Mouse (Mus musculus): Measurements from ENCODE around the gene Elmsan1. TPM values are rescaled to one million over a fixed set of nuclear protein-coding genes. Genes with fewer than 3 reads are reported as not detected.

Gene Elmsan1
- polyA plus RNA-seq, 1 experiment from 2014 or later: 2.8 TPM

DNA sequence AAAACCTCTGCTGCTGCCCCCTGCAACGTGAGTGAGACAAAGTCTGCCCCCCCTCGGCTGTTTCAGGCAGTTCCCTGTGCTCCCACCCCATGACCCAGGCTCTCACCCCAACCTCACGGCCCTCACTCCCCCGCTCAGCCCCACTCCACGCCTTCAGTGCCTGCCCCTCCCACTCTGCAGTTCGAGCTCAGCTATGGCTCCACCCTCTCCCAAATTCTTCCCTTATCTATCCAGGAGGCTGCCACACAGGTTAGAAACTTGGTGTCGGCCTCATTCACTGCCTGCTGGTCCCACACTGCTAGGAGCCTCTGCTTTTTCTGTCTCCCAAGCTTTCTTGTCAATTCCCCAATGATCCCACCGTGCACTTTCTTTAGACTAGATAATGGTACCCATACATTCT lies 57.6 kb downstream of the Elmsan1 start:
- WGBS (ENCODE audit: insufficient replicate concordance): 67% methylated on average over 8 of the region's 8 CpGs
- DNase-seq: peak; percentile 28
- Histone ChIP-seq H3K27ac (ENCODE audit: low read depth) (no peak overlapping the region), H3K9me3 (ENCODE audit: low read length) (no peaks in the 10 kb centered on the region), H3K4me1 (ENCODE audit: insufficient read depth) (peaks cover 15% of the 10 kb centered on the region), H3K36me3 (replicated peaks; ENCODE audit: insufficient read depth, low read length) (peaks cover 69% of the 10 kb centered on the region), H3K27me3 (ENCODE audit: insufficient read depth, low read length) (no peaks in the 10 kb centered on the region), H3K9ac (replicated peaks) (0 out of 2 replicates have a peak overlapping the region, but pooled peaks have one; percentile 1), H3K4me2 (ENCODE audit: low read depth, low read length) (peak overlapping the region; percentile 1; the same call in 1 of the 2 replicates), H3K4me3 (ENCODE audit: low read depth, low read length) (no peak overlapping the region)
- TF ChIP-seq EP300 (IDR thresholded peaks at IDR 0.05; ENCODE audit: low read depth): no peak
- TF ChIP-seq CTCF (IDR thresholded peaks at IDR 0.05; ENCODE audit: low read depth): no peak
- ATAC-seq: peak; percentile 50

DNA sequence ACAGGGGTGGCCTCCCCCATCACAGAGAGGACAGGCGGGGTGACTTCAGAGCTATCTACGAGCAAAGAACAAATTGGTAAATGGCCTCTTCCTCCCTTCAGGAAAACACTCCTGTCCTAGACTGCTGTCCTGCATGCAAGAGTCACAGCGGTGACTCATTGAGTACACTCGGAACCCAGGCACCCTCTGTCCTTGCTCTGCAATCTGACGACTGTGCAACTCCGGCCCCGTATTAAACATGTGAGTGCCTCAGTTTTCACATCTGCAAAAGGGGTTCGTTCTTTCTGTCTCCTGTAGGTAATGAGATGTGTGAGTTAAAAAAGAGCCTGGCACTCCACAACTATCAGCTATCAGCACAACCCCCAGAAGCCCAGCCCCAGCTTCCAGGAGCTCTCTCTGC lies 58.2 kb downstream of the Elmsan1 start:
- Histone ChIP-seq H3K27me3 (ENCODE audit: insufficient read depth, low read length) (no peaks in the 10 kb centered on the region), H3K36me3 (replicated peaks; ENCODE audit: insufficient read depth, low read length) (peaks cover 73% of the 10 kb centered on the region), H3K9me3 (ENCODE audit: low read length) (no peaks in the 10 kb centered on the region), H3K9ac (replicated peaks) (no peak overlapping the region), H3K4me2 (ENCODE audit: low read depth, low read length) (no peak overlapping the region), H3K4me3 (ENCODE audit: low read depth, low read length) (no peak overlapping the region), H3K27ac (ENCODE audit: low read depth) (no peak overlapping the region), H3K4me1 (ENCODE audit: insufficient read depth) (peaks cover 14% of the 10 kb centered on the region)
- TF ChIP-seq CTCF (IDR thresholded peaks at IDR 0.05; ENCODE audit: low read depth) (no peak), EP300 (IDR thresholded peaks at IDR 0.05; ENCODE audit: low read depth) (no peak)
- no peak for DNase-seq
- no peak for ATAC-seq
- WGBS (ENCODE audit: insufficient replicate concordance): 88% methylated on average over 8 of the region's 8 CpGs

DNA sequence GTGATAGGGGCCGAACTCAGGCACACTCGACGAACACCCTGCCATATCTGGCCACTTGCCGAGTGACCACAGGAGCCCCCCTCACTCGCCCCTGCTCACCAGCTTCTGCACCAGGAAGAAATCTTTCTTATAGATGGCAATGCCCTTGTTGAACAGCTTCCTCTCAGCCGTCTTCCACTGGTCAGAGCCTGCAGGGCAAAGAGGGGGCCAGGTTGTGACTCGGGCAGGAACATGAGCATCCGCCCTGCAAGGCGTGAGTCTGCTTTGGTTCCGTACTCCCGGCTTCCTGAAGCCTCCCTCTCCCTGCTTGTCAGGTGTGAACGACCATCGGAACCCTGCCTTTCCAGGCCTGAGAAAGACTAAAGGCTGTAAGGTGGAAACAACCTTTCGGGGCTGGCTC lies 60.5 kb downstream of the Elmsan1 start:
- no peak for ATAC-seq

DNA sequence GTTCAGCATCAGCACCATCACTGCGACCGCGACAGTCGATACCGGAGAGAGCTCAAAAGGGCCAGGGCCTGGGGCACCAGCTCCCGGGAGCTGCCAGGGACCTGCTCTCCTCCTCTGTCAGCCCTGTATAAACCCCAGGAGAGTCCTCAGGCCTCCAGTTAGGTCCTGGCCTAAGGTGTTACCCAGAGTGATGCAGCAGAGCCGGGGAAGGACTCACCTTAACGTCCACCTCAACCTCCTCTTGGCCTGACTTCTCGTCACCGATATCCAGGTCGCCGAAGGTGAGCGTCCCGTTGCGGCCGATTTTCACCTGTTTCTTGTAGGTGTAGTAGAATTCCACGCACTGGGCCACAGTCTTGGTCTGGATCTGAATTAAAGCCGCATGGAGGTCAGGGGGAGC lies 62.5 kb downstream of the Elmsan1 start:
- Histone ChIP-seq H3K4me1 (ENCODE audit: insufficient read depth) (peaks cover 21% of the 10 kb centered on the region), H3K36me3 (replicated peaks; ENCODE audit: insufficient read depth, low read length) (peaks cover 87% of the 10 kb centered on the region), H3K9me3 (ENCODE audit: low read length) (no peaks in the 10 kb centered on the region), H3K27ac (ENCODE audit: low read depth) (no peak overlapping the region), H3K4me2 (ENCODE audit: low read depth, low read length) (no peak overlapping the region), H3K27me3 (ENCODE audit: insufficient read depth, low read length) (no peaks in the 10 kb centered on the region), H3K4me3 (ENCODE audit: low read depth, low read length) (no peak overlapping the region), H3K9ac (replicated peaks) (no peak overlapping the region)
- DNase-seq: no peak
- WGBS (ENCODE audit: insufficient replicate concordance): 95% methylated on average over 18 of the region's 18 CpGs
- TF ChIP-seq EP300 (IDR thresholded peaks at IDR 0.05; ENCODE audit: low read depth): no peak
- TF ChIP-seq CTCF (IDR thresholded peaks at IDR 0.05; ENCODE audit: low read depth): no peak
- ATAC-seq: no peak

More for the DNA sequence above, 60.5 kb downstream of the Elmsan1 start:
- Histone ChIP-seq H3K4me2 (ENCODE audit: low read depth, low read length) (no peak overlapping the region), H3K36me3 (replicated peaks; ENCODE audit: insufficient read depth, low read length) (peaks cover 83% of the 10 kb centered on the region), H3K27me3 (ENCODE audit: insufficient read depth, low read length) (no peaks in the 10 kb centered on the region), H3K9me3 (ENCODE audit: low read length) (no peaks in the 10 kb centered on the region), H3K4me3 (ENCODE audit: low read depth, low read length) (no peak overlapping the region), H3K27ac (ENCODE audit: low read depth) (no peak overlapping the region), H3K9ac (replicated peaks) (no peak overlapping the region), H3K4me1 (ENCODE audit: insufficient read depth) (peaks cover 14% of the 10 kb centered on the region)
- no peak for DNase-seq
- WGBS (ENCODE audit: insufficient replicate concordance): 86% methylated on average over 14 of the region's 14 CpGs
- TF ChIP-seq CTCF (IDR thresholded peaks at IDR 0.05; ENCODE audit: low read depth) (no peak), EP300 (IDR thresholded peaks at IDR 0.05; ENCODE audit: low read depth) (no peak)

DNA sequence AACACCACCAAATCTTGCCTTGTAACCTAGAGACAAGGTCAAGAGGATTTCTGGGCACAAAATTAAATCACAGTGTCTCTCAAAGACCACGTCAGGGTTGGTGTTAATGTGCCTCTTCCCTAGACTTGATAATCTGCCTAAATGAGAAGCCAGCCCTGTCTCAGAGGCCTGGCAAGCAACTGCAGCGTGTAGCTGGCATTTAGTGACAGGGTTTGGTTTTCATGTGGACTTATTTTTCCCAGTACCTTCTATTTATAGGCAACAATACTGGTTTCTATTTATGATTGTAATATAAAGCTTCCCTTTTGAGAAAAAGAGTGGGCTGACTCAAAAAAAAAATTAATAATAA lies 63.2 kb downstream of the Elmsan1 start:
- no peaks in the 10 kb centered on the region for H3K9me3 ChIP-seq (ENCODE audit: low read length)
- H3K27me3 ChIP-seq (ENCODE audit: insufficient read depth, low read length): no peaks in the 10 kb centered on the region
- no peak overlapping the region for H3K9ac ChIP-seq (replicated peaks)
- peaks cover 25% of the 10 kb centered on the region for H3K4me1 ChIP-seq (ENCODE audit: insufficient read depth)
- H3K4me3 ChIP-seq (ENCODE audit: low read depth, low read length): no peak overlapping the region
- DNase-seq (no peak), ATAC-seq (no peak)
- H3K4me2 ChIP-seq (ENCODE audit: low read depth, low read length): no peak overlapping the region
- WGBS (ENCODE audit: insufficient replicate concordance): 85% methylated on average over 2 of the region's 2 CpGs
- TF ChIP-seq CTCF (IDR thresholded peaks at IDR 0.05; ENCODE audit: low read depth): no peak
- TF ChIP-seq EP300 (IDR thresholded peaks at IDR 0.05; ENCODE audit: low read depth): no peak
- H3K27ac ChIP-seq (ENCODE audit: low read depth): no peak overlapping the region
- H3K36me3 ChIP-seq (replicated peaks; ENCODE audit: insufficient read depth, low read length): peaks cover 83% of the 10 kb centered on the region

DNA sequence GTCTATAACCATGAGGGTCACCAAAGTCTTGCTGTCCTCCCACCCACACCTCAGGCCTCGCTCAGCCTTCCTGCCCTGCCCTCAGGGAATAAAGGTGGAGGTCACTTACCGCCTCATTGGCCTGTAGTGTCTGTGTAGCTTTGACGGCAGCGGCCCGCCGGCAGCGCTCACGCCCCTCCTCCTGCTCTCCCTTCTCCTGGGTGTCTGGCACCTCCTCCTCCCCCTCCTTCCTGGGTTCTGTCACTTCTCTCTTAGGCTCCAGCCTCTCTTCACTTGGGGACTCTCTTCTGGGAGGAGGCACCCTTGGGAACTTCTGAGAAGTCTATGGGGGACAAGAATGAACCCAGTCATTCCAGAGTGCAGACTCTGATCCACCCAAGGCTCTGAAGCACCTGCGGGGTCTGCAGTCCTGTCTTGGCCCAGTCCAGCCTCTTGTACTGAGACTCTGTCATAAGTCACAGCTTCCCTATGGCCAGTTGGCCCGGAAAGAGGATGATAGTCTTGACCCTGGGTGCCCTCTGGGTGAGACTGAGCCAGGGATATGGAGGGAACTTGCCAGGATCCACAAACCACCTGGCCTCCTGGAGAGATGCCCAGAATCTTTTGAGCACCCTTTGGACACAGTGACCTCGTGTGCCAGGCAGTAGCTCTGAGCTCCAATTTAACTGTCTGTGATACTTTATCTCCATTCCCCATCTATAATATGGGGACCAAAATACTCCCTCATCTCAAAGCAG lies 63.7 kb downstream of the Elmsan1 start:
- 80% methylated on average over 10 of the region's 11 CpGs for WGBS (ENCODE audit: insufficient replicate concordance)
- Histone ChIP-seq H3K27ac (ENCODE audit: low read depth) (no peak overlapping the region), H3K4me2 (ENCODE audit: low read depth, low read length) (no peak overlapping the region), H3K4me1 (ENCODE audit: insufficient read depth) (peaks cover 29% of the 10 kb centered on the region), H3K9me3 (ENCODE audit: low read length) (no peaks in the 10 kb centered on the region), H3K36me3 (replicated peaks; ENCODE audit: insufficient read depth, low read length) (peaks cover 80% of the 10 kb centered on the region), H3K9ac (replicated peaks) (no peak overlapping the region), H3K27me3 (ENCODE audit: insufficient read depth, low read length) (no peaks in the 10 kb centered on the region), H3K4me3 (ENCODE audit: low read depth, low read length) (no peak overlapping the region)
- TF ChIP-seq CTCF (IDR thresholded peaks at IDR 0.05; ENCODE audit: low read depth) (peak; percentile 7; the same call in 1 of the 2 replicates), EP300 (IDR thresholded peaks at IDR 0.05; ENCODE audit: low read depth) (no peak)
- DNase-seq: peak; percentile 44
- ATAC-seq: no peak
